Mouse (Mus musculus) limb, embryonic 14.5 days (tissue): ENCODE measurements around the gene Pitpnc1. TPM values are rescaled to one million over a fixed set of nuclear protein-coding genes. Genes with fewer than 3 reads are reported as not detected.

Source experiments
- ATAC-seq: fragments of 200-750 bp; cut with Nextera tagmentation; 2 replicates; pipeline ENCODE4 v1.8.0; 2017; ENCODE audit warnings: low read depth, moderate number of reproducible peaks, moderate TSS enrichment; ENCODE audit not compliant: low FRiP score
- DNase-seq: peaks from one replicate; pipeline ENCODE4 v3.0.0-alpha.2; 2015; ENCODE audit warnings: low spot score
- H3K27ac ChIP-seq: fragments of 300-500 bp; sonication (generic); replicated peaks from 2 replicates; pipeline ENCODE4 v1.5.1; 2014; ENCODE audit warnings: low read depth, mild to moderate bottlenecking, low read length, moderate library complexity, mixed read lengths
- H3K27me3 ChIP-seq: fragments of 300-500 bp; sonication (generic); 2 replicates; pipeline ENCODE4 v1.6.1; 2014; ENCODE audit warnings: low read length, mixed read lengths; ENCODE audit not compliant: control insufficient read depth, insufficient read depth
- H3K36me3 ChIP-seq: fragments of 300-500 bp; sonication (generic); 2 replicates; pipeline ENCODE4 v1.6.1; 2014; ENCODE audit warnings: mild to moderate bottlenecking, low read length, moderate library complexity, mixed read lengths; ENCODE audit not compliant: control insufficient read depth, insufficient read depth
- H3K4me1 ChIP-seq: fragments of 300-500 bp; sonication (generic); 2 replicates; pipeline ENCODE4 v1.6.1; 2014; ENCODE audit warnings: antibody characterized with exemption, low read length, mixed read lengths; ENCODE audit not compliant: control insufficient read depth, insufficient read depth
- H3K4me2 ChIP-seq: fragments of 300-500 bp; sonication (generic); replicated peaks from 2 replicates; pipeline ENCODE4 v1.6.1; 2014; ENCODE audit warnings: low read depth, mild to moderate bottlenecking, low read length, moderate library complexity; ENCODE audit not compliant: severe bottlenecking
- H3K4me3 ChIP-seq: fragments of 300-500 bp; sonication (generic); replicated peaks from 2 replicates; pipeline ENCODE4 v1.5.1; 2014; ENCODE audit warnings: low read length
- H3K9ac ChIP-seq: fragments of 300-500 bp; sonication (generic); 2 replicates; pipeline ENCODE4 v1.6.1; 2014; ENCODE audit warnings: mild to moderate bottlenecking, low read depth, low read length, moderate library complexity; ENCODE audit not compliant: severe bottlenecking
- H3K9me3 ChIP-seq: fragments of 300-500 bp; sonication (generic); 2 replicates; pipeline ENCODE4 v1.6.1; 2016; ENCODE audit warnings: low read length; ENCODE audit not compliant: control insufficient read depth
- POLR2A ChIP-seq: fragments of 200-500 bp; IDR thresholded peaks from 2 replicates; pipeline ENCODE4 v1.8.0; 2012; ENCODE audit warnings: inconsistent platforms, mild to moderate bottlenecking, moderate library complexity, borderline replicate concordance; ENCODE audit not compliant: insufficient read depth, insufficient read length; ENCODE audit errors: extremely low read depth
- WGBS: fragments of 180-500 bp; shearing (Covaris S2); extraction: QIAGEN DNeasy Blood & Tissue Kit; methylation state at CpG from one replicate; pipeline ENCODE4 v1.1.7; 2014; 5-methylcytosine and 5-hydroxymethylcytosine counted together
- polyA plus RNA-seq, 2 experiments: library from polyadenylated mRNA; depleted of rRNA in 1 of 2; stranded (reverse) in 1 of 2; unstranded in 1 of 2; fragments of >200 nt; fragmentation: Nextera tagmentation in 1 of 2; extraction: Ambion mirVana in 1 of 2; gene quantifications; 2 replicates each; pipeline versions ENCODE4 v1.2.1 to v1.2.3; 2012 to 2014

The Pitpnc1 gene
- polyA plus RNA-seq, 2 experiments = 20.4 to 25.2 TPM

GRCm38 (mm10) chr11:107390540-107390939 is 80.0 kb downstream of the Pitpnc1 start:
- no peak for TF ChIP-seq POLR2A
- Histone ChIP-seq H3K4me3 (no peak overlapping the region), H3K27me3 (no peaks in the 10 kb centered on the region), H3K36me3 (no peaks in the 10 kb centered on the region), H3K4me2 (no peak overlapping the region), H3K9ac (no peak overlapping the region), H3K9me3 (no peaks in the 10 kb centered on the region), H3K4me1 (peaks cover 7% of the 10 kb centered on the region; the same call in 1 of the 2 replicates), H3K27ac (no peak overlapping the region)
- 60% methylated on average over 2 of the region's 2 CpGs for WGBS
- DNase-seq (no peak), ATAC-seq (no peak)

- H3K4me1 ChIP-seq = peaks cover 7% of the 10 kb centered on the region; the same call in 1 of the 2 replicates
- ATAC-seq (no peak), DNase-seq (no peak)
- H3K27me3 ChIP-seq = no peaks in the 10 kb centered on the region
- H3K4me2 ChIP-seq = no peak overlapping the region
- H3K36me3 ChIP-seq = no peaks in the 10 kb centered on the region
- no peak overlapping the region for H3K9ac ChIP-seq
- no peak for TF ChIP-seq POLR2A
- H3K9me3 ChIP-seq = no peaks in the 10 kb centered on the region
- H3K4me3 ChIP-seq = no peak overlapping the region
- 0 out of 2 replicates have a peak overlapping the region, but pooled peaks have one; percentile 26 for H3K27ac ChIP-seq
- 53% methylated on average over 10 of the region's 10 CpGs for WGBS
Observed at GRCm38 (mm10) chr11:107390001-107390400, 80.5 kb downstream of the Pitpnc1 start.

- H3K9me3 ChIP-seq = no peaks in the 10 kb centered on the region
- WGBS = 78% methylated on average over 10 of the region's 10 CpGs
- no peak for ATAC-seq
- no peak overlapping the region for H3K4me2 ChIP-seq
- TF ChIP-seq POLR2A = no peak
- H3K9ac ChIP-seq = no peak overlapping the region
- no peak overlapping the region for H3K27ac ChIP-seq
- DNase-seq = no peak
- no peak overlapping the region for H3K4me3 ChIP-seq
- peaks cover 7% of the 10 kb centered on the region; the same call in 1 of the 2 replicates for H3K4me1 ChIP-seq
- no peaks in the 10 kb centered on the region for H3K36me3 ChIP-seq
- H3K27me3 ChIP-seq = no peaks in the 10 kb centered on the region
Observed at GRCm38 (mm10) chr11:107386481-107386880, 84.0 kb downstream of the Pitpnc1 start.

GRCm38 (mm10) chr11:107385306-107385705 is 85.2 kb downstream of the Pitpnc1 start:
- Histone ChIP-seq H3K36me3 (no peaks in the 10 kb centered on the region), H3K9me3 (no peaks in the 10 kb centered on the region), H3K27ac (no peak overlapping the region), H3K4me1 (0 out of 2 replicates have a peak, but pooled peaks cover 3% of the 10 kb centered on the region), H3K4me3 (no peak overlapping the region), H3K27me3 (no peaks in the 10 kb centered on the region), H3K4me2 (no peak overlapping the region), H3K9ac (no peak overlapping the region)
- DNase-seq (no peak), ATAC-seq (no peak)
- TF ChIP-seq POLR2A = no peak
- 67% methylated on average over 4 of the region's 4 CpGs for WGBS

GRCm38 (mm10) chr11:107383985-107384384 is 86.5 kb downstream of the Pitpnc1 start:
- no peak overlapping the region for H3K4me2 ChIP-seq
- no peaks in the 10 kb centered on the region for H3K9me3 ChIP-seq
- no peak overlapping the region for H3K9ac ChIP-seq
- DNase-seq (no peak), ATAC-seq (no peak)
- no peak overlapping the region for H3K4me3 ChIP-seq
- 69% methylated on average over 6 of the region's 6 CpGs for WGBS
- no peaks in the 10 kb centered on the region for H3K36me3 ChIP-seq
- no peaks in the 10 kb centered on the region for H3K4me1 ChIP-seq
- TF ChIP-seq POLR2A = no peak
- no peak overlapping the region for H3K27ac ChIP-seq
- no peaks in the 10 kb centered on the region for H3K27me3 ChIP-seq

GRCm38 (mm10) chr11:107379965-107380364 is 90.5 kb downstream of the Pitpnc1 start:
- ATAC-seq = no peak

More at GRCm38 (mm10) chr11:107379965-107380364, 90.5 kb downstream of the Pitpnc1 start:
- Histone ChIP-seq H3K27ac (no peak overlapping the region), H3K9ac (no peak overlapping the region), H3K4me2 (no peak overlapping the region), H3K4me1 (peaks cover 13% of the 10 kb centered on the region), H3K9me3 (no peaks in the 10 kb centered on the region), H3K27me3 (no peaks in the 10 kb centered on the region), H3K36me3 (no peaks in the 10 kb centered on the region), H3K4me3 (no peak overlapping the region)
- no peak for DNase-seq
- TF ChIP-seq POLR2A = no peak
- WGBS = 68% methylated on average over 9 of the region's 9 CpGs
